Mouse (Mus musculus): ENCODE results near the gene Samd13. TPM values are rescaled to one million over a fixed set of nuclear protein-coding genes. Genes with fewer than 3 reads are reported as not detected.
A peak's percentile ranks its signal among the peaks of the same experiment; 100 is the strongest.

Gene Samd13
- polyA plus RNA-seq (2015; fragmentation: Nextera tagmentation; extraction: Ambion mirVana): 1.2 and 1.7 TPM in 2 replicates

- WGBS: 2% methylated on average over 50 of the region's 50 CpGs
- H3K27ac ChIP-seq: peak within 1 kb of the TSS; percentile 38
These were observed at the start of gene Samd13 for GRCm38 (mm10) chr3:146684811-146685675. Samd13 (minus strand) TSS chr3:146685592.

GRCm38 (mm10) chr3:146731499-146731898 lies 46.1 kb upstream of the Samd13 start:
- Histone ChIP-seq H3K4me3 (no peak overlapping the region), H3K4me1 (0 out of 2 replicates have a peak, but pooled peaks cover 3% of the 10 kb centered on the region), H3K4me2 (no peak overlapping the region), H3K36me3 (peaks cover 41% of the 10 kb centered on the region), H3K27ac (no peak overlapping the region), H3K9me3 (no peaks in the 10 kb centered on the region), H3K27me3 (no peaks in the 10 kb centered on the region), H3K9ac (no peak overlapping the region)
- WGBS: 97% methylated on average over 11 of the region's 11 CpGs
- no peak for ATAC-seq (ENCODE audit: insufficient number of reproducible peaks, low FRiP score, low TSS enrichment, low read depth)

More at GRCm38 (mm10) chr3:146684811-146685675, at the start of gene Samd13:
- H3K4me1 ChIP-seq: peaks cover 20% of the 10 kb centered on the region
- ATAC-seq (ENCODE audit: insufficient number of reproducible peaks, low FRiP score, low TSS enrichment, low read depth): peak; percentile 81
- H3K36me3 ChIP-seq: no peaks in the 10 kb centered on the region
- peak within 1 kb of the TSS; percentile 50 for H3K4me3 ChIP-seq
- H3K27me3 ChIP-seq: no peaks in the 10 kb centered on the region
- no peaks in the 10 kb centered on the region for H3K9me3 ChIP-seq
- H3K9ac ChIP-seq: peak within 1 kb of the TSS; percentile 44
- H3K4me2 ChIP-seq: peak within 1 kb of the TSS; percentile 91

GRCm38 (mm10) chr3:146723037-146723436 lies 37.6 kb upstream of the Samd13 start:
- WGBS: 50% methylated on average over 3 of the region's 3 CpGs
- no peaks in the 10 kb centered on the region for H3K9me3 ChIP-seq
- peaks cover 20% of the 10 kb centered on the region for H3K36me3 ChIP-seq
- H3K27ac ChIP-seq: no peak overlapping the region
- no peak overlapping the region for H3K4me3 ChIP-seq
- ATAC-seq (ENCODE audit: insufficient number of reproducible peaks, low FRiP score, low TSS enrichment, low read depth): no peak
- no peak overlapping the region for H3K4me2 ChIP-seq
- H3K9ac ChIP-seq: no peak overlapping the region
- no peaks in the 10 kb centered on the region for H3K27me3 ChIP-seq
- no peaks in the 10 kb centered on the region for H3K4me1 ChIP-seq

- H3K27ac ChIP-seq: no peak overlapping the region
- WGBS: 58% methylated on average over 4 of the region's 4 CpGs
These were observed 34.3 kb upstream of the Samd13 start for GRCm38 (mm10) chr3:146719696-146720095.

GRCm38 (mm10) chr3:146718251-146718650 lies 32.9 kb upstream of the Samd13 start:
- 75% methylated on average over 5 of the region's 5 CpGs for WGBS
- Histone ChIP-seq H3K9me3 (no peaks in the 10 kb centered on the region), H3K9ac (no peak overlapping the region), H3K27ac (no peak overlapping the region), H3K27me3 (no peaks in the 10 kb centered on the region), H3K36me3 (no peaks in the 10 kb centered on the region), H3K4me1 (no peaks in the 10 kb centered on the region), H3K4me2 (no peak overlapping the region), H3K4me3 (no peak overlapping the region)
- ATAC-seq (ENCODE audit: insufficient number of reproducible peaks, low FRiP score, low TSS enrichment, low read depth): no peak

More at GRCm38 (mm10) chr3:146719696-146720095, 34.3 kb upstream of the Samd13 start:
- H3K4me3 ChIP-seq: no peak overlapping the region
- no peaks in the 10 kb centered on the region for H3K9me3 ChIP-seq
- no peak overlapping the region for H3K4me2 ChIP-seq
- H3K36me3 ChIP-seq: no peaks in the 10 kb centered on the region
- no peaks in the 10 kb centered on the region for H3K27me3 ChIP-seq
- H3K4me1 ChIP-seq: no peaks in the 10 kb centered on the region
- no peak overlapping the region for H3K9ac ChIP-seq
- no peak for ATAC-seq (ENCODE audit: insufficient number of reproducible peaks, low FRiP score, low TSS enrichment, low read depth)

- WGBS: 71% methylated on average over 7 of the region's 7 CpGs
- Histone ChIP-seq H3K4me3 (no peak overlapping the region), H3K4me2 (no peak overlapping the region), H3K9me3 (no peaks in the 10 kb centered on the region), H3K27me3 (no peaks in the 10 kb centered on the region), H3K4me1 (no peaks in the 10 kb centered on the region), H3K9ac (no peak overlapping the region), H3K27ac (no peak overlapping the region), H3K36me3 (no peaks in the 10 kb centered on the region)
- no peak for ATAC-seq (ENCODE audit: insufficient number of reproducible peaks, low FRiP score, low TSS enrichment, low read depth)
These were observed 26.9 kb upstream of the Samd13 start for GRCm38 (mm10) chr3:146712305-146712704.

DNA sequence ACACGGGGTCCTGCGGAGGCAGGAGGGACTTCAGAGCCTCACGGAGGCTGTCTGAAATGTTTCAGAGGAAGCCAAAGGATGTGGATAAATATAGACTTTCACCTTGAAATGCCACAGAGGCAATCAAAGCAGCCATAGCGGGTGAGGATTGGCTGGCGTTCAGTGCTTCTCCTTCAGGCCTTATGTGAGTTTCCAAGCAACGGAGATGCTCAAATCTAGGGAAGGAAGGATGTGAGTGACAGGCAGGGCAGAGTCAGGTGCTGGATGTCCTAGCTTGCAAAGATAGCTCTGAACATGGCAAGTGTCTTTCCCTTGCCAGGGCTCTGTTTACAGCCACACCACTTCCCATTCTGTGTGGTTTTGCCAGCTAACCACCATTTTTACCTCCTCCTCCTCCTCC lies 26.2 kb upstream of the Samd13 start:
- Histone ChIP-seq H3K9me3 (no peaks in the 10 kb centered on the region), H3K9ac (no peak overlapping the region), H3K27me3 (no peaks in the 10 kb centered on the region), H3K27ac (no peak overlapping the region), H3K4me3 (no peak overlapping the region), H3K4me2 (no peak overlapping the region), H3K4me1 (no peaks in the 10 kb centered on the region), H3K36me3 (no peaks in the 10 kb centered on the region)
- no peak for ATAC-seq (ENCODE audit: insufficient number of reproducible peaks, low FRiP score, low TSS enrichment, low read depth)
- 53% methylated on average over 6 of the region's 6 CpGs for WGBS

- no peak for ATAC-seq (ENCODE audit: insufficient number of reproducible peaks, low FRiP score, low TSS enrichment, low read depth)
- no peak overlapping the region for H3K4me2 ChIP-seq
- WGBS: 58% methylated on average over 7 of the region's 7 CpGs
These were observed 25.7 kb upstream of the Samd13 start for GRCm38 (mm10) chr3:146711084-146711483.

GRCm38 (mm10) chr3:146709086-146709485 lies 23.7 kb upstream of the Samd13 start:
- no peak overlapping the region for H3K9ac ChIP-seq
- H3K4me1 ChIP-seq: no peaks in the 10 kb centered on the region
- H3K27me3 ChIP-seq: no peaks in the 10 kb centered on the region
- H3K4me3 ChIP-seq: no peak overlapping the region
- no peak for ATAC-seq (ENCODE audit: insufficient number of reproducible peaks, low FRiP score, low TSS enrichment, low read depth)
- H3K36me3 ChIP-seq: no peaks in the 10 kb centered on the region
- no peak overlapping the region for H3K27ac ChIP-seq
- 78% methylated on average over 1 of the region's 1 CpGs for WGBS
- no peaks in the 10 kb centered on the region for H3K9me3 ChIP-seq
- H3K4me2 ChIP-seq: no peak overlapping the region

More at GRCm38 (mm10) chr3:146711084-146711483, 25.7 kb upstream of the Samd13 start:
- Histone ChIP-seq H3K4me1 (no peaks in the 10 kb centered on the region), H3K27ac (no peak overlapping the region), H3K9ac (no peak overlapping the region), H3K4me3 (no peak overlapping the region), H3K9me3 (no peaks in the 10 kb centered on the region), H3K36me3 (no peaks in the 10 kb centered on the region), H3K27me3 (no peaks in the 10 kb centered on the region)

DNA sequence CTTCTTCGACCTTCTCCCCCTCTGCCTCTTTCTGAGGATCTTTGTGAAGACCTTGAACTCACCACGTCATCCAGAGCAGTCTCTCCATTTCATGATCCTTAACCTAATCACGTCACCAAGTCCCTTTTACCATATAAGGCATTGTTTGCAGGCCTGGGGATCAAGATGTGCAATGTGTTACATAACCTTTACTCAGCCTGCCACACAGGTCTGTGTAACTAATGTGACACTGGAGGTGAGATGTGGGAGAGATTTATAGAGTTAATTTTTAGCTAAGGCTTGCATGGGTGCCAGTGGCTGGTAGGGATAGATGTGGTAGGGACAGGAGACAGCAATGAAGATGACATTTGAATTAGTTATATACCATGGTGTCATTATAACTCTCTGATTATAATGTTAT lies 23.0 kb upstream of the Samd13 start:
- no peak overlapping the region for H3K4me3 ChIP-seq
- H3K27me3 ChIP-seq: no peaks in the 10 kb centered on the region
- no peak overlapping the region for H3K4me2 ChIP-seq
- no peaks in the 10 kb centered on the region for H3K4me1 ChIP-seq
- H3K27ac ChIP-seq: no peak overlapping the region
- no peak overlapping the region for H3K9ac ChIP-seq
- H3K36me3 ChIP-seq: no peaks in the 10 kb centered on the region
- 74% methylated on average over 3 of the region's 3 CpGs for WGBS
- no peak for ATAC-seq (ENCODE audit: insufficient number of reproducible peaks, low FRiP score, low TSS enrichment, low read depth)
- no peaks in the 10 kb centered on the region for H3K9me3 ChIP-seq

DNA sequence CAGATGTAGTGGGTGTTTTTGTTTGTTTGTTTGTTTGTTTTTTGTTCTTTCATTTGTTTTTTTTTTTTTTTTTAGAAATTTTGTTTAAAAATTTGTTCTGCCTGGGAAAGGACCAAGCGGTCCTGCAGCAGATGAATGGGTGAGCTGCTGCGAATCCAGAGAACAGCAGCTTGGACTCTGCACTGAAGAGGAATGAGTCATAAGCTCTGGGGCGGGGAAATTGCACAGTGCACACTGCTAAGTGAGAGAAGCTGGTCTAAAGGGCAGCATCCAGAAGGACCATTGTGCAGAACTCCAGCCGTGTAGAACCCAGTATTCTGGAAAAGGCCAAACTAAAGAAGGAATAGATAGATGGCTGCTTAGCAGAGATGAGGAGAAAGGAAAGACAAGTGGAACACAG lies 18.7 kb upstream of the Samd13 start:
- H3K27me3 ChIP-seq: no peaks in the 10 kb centered on the region
- no peak overlapping the region for H3K9ac ChIP-seq
- H3K4me1 ChIP-seq: no peaks in the 10 kb centered on the region
- ATAC-seq (ENCODE audit: insufficient number of reproducible peaks, low FRiP score, low TSS enrichment, low read depth): no peak
- no peaks in the 10 kb centered on the region for H3K36me3 ChIP-seq
- H3K4me3 ChIP-seq: no peak overlapping the region
- H3K27ac ChIP-seq: no peak overlapping the region
- H3K9me3 ChIP-seq: no peaks in the 10 kb centered on the region
- H3K4me2 ChIP-seq: no peak overlapping the region
- WGBS: 91% methylated on average over 4 of the region's 4 CpGs

GRCm38 (mm10) chr3:146700051-146700450 lies 14.7 kb upstream of the Samd13 start:
- Histone ChIP-seq H3K4me3 (no peak overlapping the region), H3K9ac (no peak overlapping the region), H3K4me2 (no peak overlapping the region), H3K27me3 (no peaks in the 10 kb centered on the region), H3K36me3 (no peaks in the 10 kb centered on the region), H3K4me1 (no peaks in the 10 kb centered on the region), H3K9me3 (no peaks in the 10 kb centered on the region), H3K27ac (no peak overlapping the region)
- 79% methylated on average over 11 of the region's 11 CpGs for WGBS
- ATAC-seq (ENCODE audit: insufficient number of reproducible peaks, low FRiP score, low TSS enrichment, low read depth): no peak
